Mouse (Mus musculus): Measurements from ENCODE around the gene Shc2. TPM values are rescaled to one million over a fixed set of nuclear protein-coding genes. Genes with fewer than 3 reads are reported as not detected.

Gene Shc2
- total RNA-seq (2014; fragmentation: Nextera tagmentation): not detected in 2 replicates
- total RNA-seq (2017): not detected in 2 replicates

- no peak for ATAC-seq (replicated peaks; ENCODE audit: low FRiP score, low TSS enrichment, poor library complexity, severe bottlenecking)
These were observed at the start of gene Shc2 for GRCm38 (mm10) chr10:79637128-79638110. TSS of gene Shc2 (minus strand) at chr10:79637918.

GRCm38 (mm10) chr10:79687513-79687912 is 49.8 kb upstream of the Shc2 start:
- ATAC-seq (replicated peaks; ENCODE audit: low FRiP score, low TSS enrichment, poor library complexity, severe bottlenecking): no peak

GRCm38 (mm10) chr10:79686691-79687090 is 49.0 kb upstream of the Shc2 start:
- no peak for ATAC-seq (replicated peaks; ENCODE audit: low FRiP score, low TSS enrichment, poor library complexity, severe bottlenecking)

GRCm38 (mm10) chr10:79686219-79686618 is 48.5 kb upstream of the Shc2 start:
- ATAC-seq (replicated peaks; ENCODE audit: low FRiP score, low TSS enrichment, poor library complexity, severe bottlenecking): no peak

DNA sequence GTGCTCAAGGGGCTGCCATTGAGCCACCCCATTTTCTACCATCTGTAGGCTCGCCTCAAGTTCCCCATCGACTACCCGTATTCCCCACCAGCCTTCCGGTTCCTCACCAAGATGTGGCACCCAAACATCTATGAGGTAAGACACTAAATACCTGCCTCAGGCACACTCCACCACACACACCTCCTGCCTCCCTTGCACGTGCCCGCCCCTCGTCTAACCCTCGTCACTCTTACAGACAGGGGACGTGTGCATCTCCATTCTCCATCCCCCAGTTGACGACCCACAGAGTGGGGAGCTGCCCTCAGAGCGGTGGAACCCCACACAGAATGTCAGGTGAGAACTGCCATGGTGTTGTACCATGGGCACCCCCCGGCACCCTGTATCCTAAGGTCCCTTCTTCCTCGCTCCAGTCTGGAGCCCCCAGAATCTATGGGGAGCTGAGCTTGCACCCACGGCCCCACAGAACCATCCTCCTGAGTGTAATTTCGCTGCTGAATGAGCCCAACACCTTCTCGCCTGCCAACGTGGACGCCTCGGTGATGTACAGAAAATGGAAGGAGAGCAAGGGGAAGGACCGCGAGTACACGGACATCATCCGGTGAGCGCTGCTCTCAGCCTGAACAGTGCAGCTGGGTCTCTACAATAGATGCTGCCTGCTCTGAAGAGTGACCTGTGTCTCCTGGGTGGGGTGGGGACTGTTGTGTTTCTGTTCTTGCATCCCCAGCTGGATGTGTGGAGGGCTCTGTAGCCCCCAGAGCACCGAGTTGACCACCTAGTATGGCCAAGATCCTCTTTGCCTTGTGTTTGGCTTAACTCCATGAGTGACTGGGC is 47.3 kb upstream of the Shc2 start:
- ATAC-seq (replicated peaks; ENCODE audit: low FRiP score, low TSS enrichment, poor library complexity, severe bottlenecking): no peak

- ATAC-seq (replicated peaks; ENCODE audit: low FRiP score, low TSS enrichment, poor library complexity, severe bottlenecking): no peak
These were observed 46.3 kb upstream of the Shc2 start for GRCm38 (mm10) chr10:79683726-79684640.

GRCm38 (mm10) chr10:79682916-79683582 is 45.3 kb upstream of the Shc2 start:
- ATAC-seq (replicated peaks; ENCODE audit: low FRiP score, low TSS enrichment, poor library complexity, severe bottlenecking): peak; percentile 19

DNA sequence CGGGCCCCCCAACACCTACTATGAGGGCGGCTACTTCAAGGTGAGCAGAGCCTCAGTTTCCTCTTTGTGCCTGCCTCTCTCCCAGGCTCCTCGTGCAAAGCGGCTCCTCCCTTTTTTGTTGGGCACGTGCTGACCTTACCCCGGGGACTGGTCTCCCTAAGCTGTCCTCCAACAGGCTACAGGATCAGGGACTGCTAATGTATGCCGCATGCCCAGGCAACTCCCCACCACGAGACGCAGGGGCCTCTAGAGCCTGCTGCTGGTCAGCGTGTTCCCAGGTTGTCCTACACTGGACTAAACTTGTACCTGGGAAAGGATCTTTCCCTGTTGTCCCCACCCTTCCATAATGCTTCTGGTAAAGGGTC is 44.8 kb upstream of the Shc2 start:
- no peak for ATAC-seq (replicated peaks; ENCODE audit: low FRiP score, low TSS enrichment, poor library complexity, severe bottlenecking)

DNA sequence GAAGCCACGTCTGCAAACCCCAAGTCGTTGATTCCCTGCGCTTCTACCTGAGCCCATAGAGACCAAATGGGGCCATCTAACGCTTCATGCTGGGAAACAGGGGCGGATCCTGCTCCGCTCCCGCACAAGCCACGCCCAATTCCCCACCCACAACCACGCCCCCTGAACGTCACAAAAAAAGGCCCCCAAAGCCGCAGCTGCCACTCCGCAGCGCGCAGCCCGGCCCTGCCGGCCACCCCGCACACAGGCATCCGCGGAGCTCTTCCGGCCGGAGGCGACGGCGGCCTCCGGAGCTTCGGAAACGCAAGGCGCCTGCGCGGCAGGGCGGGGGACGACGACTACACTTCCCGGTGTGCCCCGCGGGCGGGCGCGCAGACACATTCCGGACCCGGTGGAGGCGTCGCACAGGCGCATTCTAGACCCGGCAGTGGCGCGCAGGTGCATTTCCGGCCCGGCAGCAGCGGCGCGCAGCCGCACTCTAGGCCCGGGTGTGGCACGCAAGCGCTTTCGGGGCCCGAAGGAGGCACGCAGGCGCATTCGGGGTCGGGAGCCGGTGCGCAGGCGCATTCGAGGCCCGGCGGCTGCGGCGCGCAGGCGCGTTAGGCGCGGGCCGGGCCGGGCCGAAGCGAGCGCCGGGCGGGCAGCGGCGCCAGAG is 44.0 kb upstream of the Shc2 start, which contains the start of gene Cdc34:
Cdc34 (plus strand) TSS at position 605 of the 655 bp plus-strand sequence.
- ATAC-seq (replicated peaks; ENCODE audit: low FRiP score, low TSS enrichment, poor library complexity, severe bottlenecking): peak; percentile 75

- peak; percentile 7; the same call in 1 of the 2 replicates for ATAC-seq (replicated peaks; ENCODE audit: low FRiP score, low TSS enrichment, poor library complexity, severe bottlenecking)
These were observed 43.1 kb upstream of the Shc2 start for GRCm38 (mm10) chr10:79680606-79681495.

DNA sequence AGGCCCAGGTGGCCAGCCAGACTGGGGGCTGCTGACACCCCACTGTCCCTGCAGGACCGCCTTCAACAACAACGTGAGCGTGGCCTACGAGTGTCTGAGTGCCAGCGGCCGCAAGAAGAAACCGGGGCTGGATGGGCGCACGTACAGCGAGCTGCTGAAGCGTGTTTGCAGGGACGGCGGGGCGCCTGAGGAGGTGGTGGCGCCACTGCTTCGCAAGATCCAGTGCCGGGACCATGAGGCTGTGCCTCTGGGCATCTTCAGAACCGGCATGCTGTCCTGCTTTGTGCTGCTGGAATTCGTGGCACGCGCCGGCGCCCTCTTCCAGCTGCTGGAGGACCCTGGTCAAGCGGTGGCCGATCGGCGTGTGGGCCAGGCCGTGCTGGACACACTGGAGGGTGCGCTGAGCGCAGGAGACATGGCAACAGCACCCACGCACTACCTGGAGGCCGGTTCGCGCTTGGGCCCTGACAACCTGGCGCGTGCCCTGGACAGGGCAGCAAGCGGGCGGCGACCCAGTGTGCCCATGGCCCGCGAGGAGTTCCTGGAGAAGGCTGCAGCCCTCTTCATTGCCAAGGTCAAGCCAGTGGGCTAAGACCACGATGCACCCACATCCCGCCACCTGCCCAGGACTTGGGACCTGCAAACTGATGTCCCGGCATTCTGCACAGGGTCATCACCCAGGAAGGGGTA is 37.8 kb upstream of the Shc2 start:
- ATAC-seq (replicated peaks; ENCODE audit: low FRiP score, low TSS enrichment, poor library complexity, severe bottlenecking): no peak

DNA sequence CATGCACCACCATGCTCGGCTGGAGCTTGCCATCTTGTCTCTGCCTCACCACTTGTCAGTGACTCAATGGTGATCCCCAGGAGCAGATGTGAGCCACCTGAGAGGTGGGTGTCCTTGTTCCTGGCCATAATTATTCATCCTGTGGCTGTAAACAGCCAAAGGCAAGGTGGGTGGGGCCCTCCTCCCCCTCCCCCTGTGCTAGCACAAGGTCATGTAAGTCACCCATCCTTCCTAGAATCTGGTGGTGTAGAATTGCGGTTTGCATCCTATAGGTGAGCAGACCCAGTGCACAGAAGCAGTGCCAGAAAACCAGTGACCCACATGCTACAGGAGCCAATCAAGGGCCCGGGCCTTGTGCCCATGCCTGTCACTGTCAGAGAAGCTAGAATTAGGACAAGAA is 35.3 kb upstream of the Shc2 start:
- ATAC-seq (replicated peaks; ENCODE audit: low FRiP score, low TSS enrichment, poor library complexity, severe bottlenecking): no peak

- no peak; the same call in 1 of the 2 replicates for ATAC-seq (replicated peaks; ENCODE audit: low FRiP score, low TSS enrichment, poor library complexity, severe bottlenecking)
These were observed 34.4 kb upstream of the Shc2 start for GRCm38 (mm10) chr10:79672088-79672455.

- no peak for ATAC-seq (replicated peaks; ENCODE audit: low FRiP score, low TSS enrichment, poor library complexity, severe bottlenecking)
These were observed 33.8 kb upstream of the Shc2 start for GRCm38 (mm10) chr10:79671396-79672087.

GRCm38 (mm10) chr10:79670071-79670888 is 32.6 kb upstream of the Shc2 start:
- ATAC-seq (replicated peaks; ENCODE audit: low FRiP score, low TSS enrichment, poor library complexity, severe bottlenecking): no peak

Measured in megakaryocyte-erythroid progenitor cell, adult 5-6 weeks (primary cell).